Mouse (Mus musculus): ENCODE data around the gene Smim24. TPM values are rescaled to one million over a fixed set of nuclear protein-coding genes. Genes with fewer than 3 reads are reported as not detected.

Gene Smim24
- total RNA-seq (2021): 1 to 10 TPM in 1 of 2 experiments, under 1 TPM in 1; 0.89 to 1.5 TPM

DNA sequence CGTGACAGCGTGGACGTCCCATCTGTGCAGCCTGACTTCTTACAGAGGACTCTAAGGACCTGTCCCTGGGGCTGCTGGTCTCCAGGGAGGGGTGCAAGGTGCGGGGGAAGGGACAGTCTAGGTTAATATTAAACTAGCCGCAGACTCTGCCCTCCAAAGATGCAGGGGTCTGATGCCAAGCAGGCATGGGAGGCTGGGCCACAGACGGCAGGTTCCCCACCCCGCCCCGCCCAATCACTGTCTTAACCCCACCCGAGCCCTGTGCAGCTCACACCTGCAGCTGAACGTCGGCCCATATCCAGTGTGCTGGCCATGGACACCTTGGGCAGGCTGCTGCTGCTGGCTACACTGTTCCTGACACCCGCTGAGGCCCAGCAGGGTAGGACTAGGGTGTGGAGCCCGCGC, at the start of gene Smim24:
Gene Smim24 (plus strand): TSS at position 271 of the 405 bp plus-strand sequence.
- DNase-seq (ENCODE audit: low spot score in 2 of 2): no peak
- intact Hi-C loops (cut with DNase I): no loop called here

DNA sequence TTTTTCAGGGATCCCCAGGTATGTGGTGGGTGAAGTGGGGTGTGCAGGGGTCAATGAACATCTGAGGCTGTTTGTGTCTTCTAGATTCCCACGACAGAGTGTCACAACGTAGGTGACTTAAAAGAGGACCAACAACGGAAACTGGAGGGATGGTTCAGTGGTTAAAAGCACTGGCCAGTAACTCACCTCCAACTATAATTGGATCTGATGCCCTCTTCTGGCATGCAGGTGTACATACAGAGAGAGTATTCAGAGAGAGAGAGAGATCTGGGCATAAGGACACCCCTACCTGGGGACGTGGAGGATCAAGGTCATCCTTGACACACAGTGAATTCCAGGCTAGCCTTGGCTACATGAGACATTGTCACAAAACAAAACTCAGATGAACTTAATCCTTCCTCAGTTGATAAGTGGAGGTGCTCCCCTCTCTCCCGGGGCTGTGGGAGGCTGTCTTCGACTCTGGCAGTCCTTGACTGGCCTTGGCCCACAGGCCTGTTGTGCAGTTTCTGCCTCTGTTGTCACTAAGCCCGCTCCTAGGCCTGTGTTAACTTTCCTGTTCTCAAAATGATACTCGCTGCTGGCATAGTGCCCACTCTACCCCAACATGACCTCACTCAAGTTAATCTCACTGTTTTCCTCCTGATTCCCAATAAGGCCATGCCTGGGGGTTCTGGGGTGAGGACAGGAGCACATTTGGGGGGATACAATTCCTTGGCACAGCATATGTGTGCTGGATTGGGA, 48.3 kb upstream of the Smim24 start:
- DNase-seq (ENCODE audit: low spot score in 2 of 2): no peak
- intact Hi-C loops (cut with DNase I): loop anchor here (5.0 kb wide), 2 partner anchors 57 to 147 kb away; no protein-coding TSS in a partner anchor

DNA sequence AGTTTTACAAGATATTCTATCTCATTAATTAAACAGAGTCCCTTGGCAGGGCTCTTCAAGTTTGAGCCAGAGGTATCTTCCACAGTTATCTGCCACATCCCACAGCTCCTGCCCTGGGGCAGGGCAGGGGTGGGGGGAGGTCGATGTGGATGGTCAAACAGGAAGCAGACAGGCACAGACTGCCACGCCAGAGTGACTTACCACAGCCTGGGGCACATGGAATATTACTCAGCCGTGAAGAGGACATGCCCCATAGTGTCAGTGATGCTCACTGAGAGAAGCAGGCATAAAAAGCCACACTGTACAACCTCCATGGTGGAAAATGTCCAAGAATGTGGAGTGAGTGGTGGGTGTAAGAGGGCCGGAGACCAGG, 47.7 kb upstream of the Smim24 start:
- intact Hi-C loops (cut with DNase I): loop anchor here (5.0 kb wide), 1 partner anchor 148 kb away; no protein-coding TSS in a partner anchor
- DNase-seq (ENCODE audit: low spot score in 2 of 2): no peak

DNA sequence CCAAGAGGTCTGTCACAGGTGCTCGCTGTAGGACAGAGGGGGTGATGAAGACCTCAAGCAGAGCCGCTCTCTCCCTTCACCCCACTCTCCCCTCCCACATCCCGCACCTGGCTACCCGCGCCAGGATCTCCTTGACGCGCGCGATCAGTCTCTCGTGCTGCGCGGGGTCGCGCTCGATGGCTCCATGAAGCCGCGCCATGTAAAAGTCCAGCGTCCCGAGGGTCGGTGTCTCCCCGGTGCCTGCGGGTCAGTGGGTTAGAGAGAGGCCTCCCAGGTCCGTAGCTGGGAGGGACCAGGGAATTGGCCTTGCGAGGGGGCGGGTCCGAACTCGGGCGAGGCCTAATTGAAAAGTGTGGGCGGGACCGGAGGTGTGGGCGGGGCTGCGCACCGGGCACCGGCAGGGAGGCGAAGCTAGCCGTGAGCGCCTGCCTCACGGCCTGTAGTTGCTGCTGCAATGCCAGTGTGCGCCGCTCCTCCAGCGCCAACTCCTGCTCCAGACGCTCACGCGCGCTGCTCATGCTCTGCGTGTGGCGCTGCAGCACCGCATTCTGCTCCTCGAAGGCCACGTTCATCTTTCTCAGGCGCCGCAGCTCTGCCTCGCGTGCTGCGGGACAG, 46.3 kb upstream of the Smim24 start:
- intact Hi-C loops (cut with DNase I): loop anchor here (5.0 kb wide), 1 partner anchor 149 kb away; no protein-coding TSS in a partner anchor
- DNase-seq (ENCODE audit: low spot score in 2 of 2): peak; percentile 59 to 74

DNA sequence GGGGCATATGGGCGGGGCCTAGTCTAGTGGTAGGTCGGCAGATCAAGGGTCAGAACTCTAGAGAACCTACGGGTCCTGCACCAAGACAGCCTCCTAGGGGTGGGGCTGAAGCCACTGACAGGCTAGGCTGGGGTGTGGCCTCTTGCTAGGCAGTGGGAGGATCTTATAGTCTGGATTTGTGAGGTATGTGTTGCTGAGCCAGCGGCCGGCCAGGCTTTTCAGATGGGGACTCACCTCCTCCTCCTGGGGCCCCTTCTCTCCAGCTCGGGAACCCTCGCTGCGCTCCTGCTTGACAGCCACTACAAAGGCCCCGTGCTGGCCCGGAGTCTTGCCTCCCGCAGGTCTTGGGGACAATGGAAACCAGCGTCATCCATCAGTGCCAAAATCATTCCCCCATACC, 43.7 kb upstream of the Smim24 start:
- intact Hi-C loops (cut with DNase I): loop anchor here (5.0 kb wide), 1 partner anchor 152 kb away; no protein-coding TSS in a partner anchor
- no peak for DNase-seq (ENCODE audit: low spot score in 2 of 2)

DNA sequence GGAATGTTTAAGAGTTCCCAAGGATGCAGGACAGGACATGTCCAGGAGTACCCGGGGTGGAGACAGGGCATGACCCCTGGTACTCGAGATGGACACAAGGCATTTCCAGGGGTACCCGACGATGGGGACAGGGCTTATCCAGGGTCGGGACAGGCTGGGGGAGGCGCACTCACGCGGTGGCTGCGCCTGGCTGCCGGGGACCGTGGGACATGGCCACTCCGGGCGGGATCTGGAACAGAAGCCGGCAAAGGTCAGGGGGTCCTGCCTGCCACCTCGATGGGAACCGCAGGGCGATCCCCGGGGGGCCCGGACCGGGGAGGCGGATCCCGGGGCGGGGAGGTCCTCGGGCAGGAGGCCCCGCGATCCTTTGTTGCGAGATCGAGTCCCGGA, 42.9 kb upstream of the Smim24 start:
- intact Hi-C loops (cut with DNase I): loop anchor here (2.0 to 5.0 kb wide), 2 partner anchors 59 to 153 kb away; partner anchors contain the start of gene Tjp3
- no peak for DNase-seq (ENCODE audit: low spot score in 2 of 2)

DNA sequence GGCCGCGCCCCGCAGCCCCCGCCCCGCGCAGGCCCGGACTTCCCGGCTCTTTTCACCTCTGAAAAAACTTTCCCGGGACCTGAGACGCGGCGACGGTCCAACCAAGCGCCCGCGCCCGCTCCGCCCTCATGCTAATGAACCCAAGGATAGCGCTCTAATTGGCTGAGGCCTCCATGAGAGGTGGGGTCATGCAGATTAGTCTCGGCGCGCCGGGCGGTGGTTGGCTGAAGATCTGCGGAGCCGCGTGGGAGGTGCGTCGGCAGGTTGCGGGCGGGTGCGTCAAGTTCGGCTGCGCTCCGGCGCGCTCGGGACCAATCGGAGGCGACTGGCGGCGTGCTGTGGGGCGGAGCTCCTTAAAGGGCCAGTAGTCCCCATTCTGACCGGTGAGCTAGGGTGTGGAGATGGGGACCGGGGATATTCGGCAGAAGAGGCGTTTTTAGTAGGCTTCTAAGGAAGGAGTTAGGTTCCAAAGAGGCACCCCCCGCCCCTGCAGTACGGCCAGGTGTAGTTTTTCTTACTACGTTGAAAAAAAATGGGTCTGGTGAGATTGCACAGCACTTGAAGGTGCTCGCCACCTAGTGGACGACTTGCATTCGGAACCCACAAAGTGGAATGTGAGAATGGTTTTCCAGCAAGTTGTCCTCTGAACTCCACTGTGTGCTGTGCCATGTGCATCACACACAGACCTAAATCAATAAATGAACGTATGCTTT, 42.3 kb upstream of the Smim24 start, which contains the start of gene Hmg20b:
Gene Hmg20b (minus strand): TSS at position 130 of the 713 bp plus-strand sequence.
- intact Hi-C loops (cut with DNase I): loop anchor here (2.0 kb wide), 1 partner anchor 60 kb away; the partner anchor contains the start of gene Tjp3
- DNase-seq (ENCODE audit: low spot score in 2 of 2): peak; percentile 100

DNA sequence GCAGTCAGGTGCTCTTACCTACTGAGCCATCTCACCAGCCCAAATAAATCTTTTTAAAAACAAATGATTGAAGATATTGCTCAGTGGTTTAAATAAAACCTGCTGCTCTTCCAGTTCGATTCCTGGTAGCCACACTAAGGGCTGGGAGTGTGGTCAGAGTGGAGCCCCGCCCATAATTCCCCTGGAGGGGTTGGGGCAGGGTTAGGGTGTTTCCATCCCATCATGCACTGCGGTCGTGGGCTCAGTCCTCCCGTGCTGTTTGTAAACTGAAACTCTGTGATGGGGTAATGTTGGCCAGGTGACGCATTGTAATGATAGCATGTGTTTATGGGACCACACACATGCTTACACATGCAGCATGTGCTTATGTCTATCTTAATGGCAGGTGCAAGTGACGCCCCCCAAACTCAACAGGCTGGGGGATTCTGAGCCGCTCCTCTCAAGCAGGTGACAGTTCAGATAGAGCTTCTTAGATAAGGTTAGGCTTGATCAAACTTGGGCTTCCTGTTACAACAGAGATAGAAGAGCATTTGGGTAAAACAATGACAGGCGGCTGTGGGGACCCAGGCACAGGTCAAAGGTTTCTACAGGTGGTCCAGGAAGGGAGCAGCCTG, 41.1 kb upstream of the Smim24 start:
- DNase-seq (ENCODE audit: low spot score in 2 of 2): no peak
- intact Hi-C loops (cut with DNase I): loop anchor here (2.0 kb wide), 1 partner anchor 61 kb away; the partner anchor contains the start of gene Tjp3

DNA sequence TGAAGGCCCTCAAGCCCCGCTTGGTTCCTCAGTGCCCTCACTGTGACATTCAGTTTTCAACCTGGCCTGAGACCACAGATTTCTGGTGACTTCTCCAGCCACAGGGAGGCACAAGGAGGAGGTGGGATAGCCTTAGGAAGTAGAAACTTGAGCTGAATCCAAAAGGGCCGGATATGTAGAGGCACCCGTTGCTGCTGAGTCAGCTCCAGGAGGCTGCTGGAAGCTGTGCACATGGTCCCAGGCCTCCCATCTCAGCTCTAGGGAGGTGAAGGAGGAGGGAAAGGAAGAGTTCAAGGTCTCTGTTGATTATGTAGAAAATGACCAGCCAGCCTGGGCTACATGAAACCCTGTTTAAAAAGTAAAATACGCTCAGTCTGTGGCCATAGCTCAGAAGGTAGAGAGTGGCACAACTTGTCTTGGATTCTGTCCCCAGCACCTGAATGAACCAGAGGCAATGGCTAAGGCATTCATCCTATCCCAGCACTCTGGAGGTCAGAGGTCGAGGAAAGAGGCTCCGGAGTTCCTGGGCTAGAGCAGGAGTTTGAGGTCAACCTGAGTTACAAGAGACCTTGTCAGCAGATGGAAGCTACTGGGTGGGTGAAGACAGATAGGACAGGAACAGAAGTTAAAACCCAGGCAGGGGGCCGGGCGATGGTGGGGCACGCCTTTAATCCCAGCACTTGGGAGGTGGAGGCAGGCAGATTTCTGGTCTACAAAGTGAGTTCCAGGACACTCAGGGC, 37.9 kb upstream of the Smim24 start:
- DNase-seq (ENCODE audit: low spot score in 2 of 2): no peak
- intact Hi-C loops (cut with DNase I): no loop called here

DNA sequence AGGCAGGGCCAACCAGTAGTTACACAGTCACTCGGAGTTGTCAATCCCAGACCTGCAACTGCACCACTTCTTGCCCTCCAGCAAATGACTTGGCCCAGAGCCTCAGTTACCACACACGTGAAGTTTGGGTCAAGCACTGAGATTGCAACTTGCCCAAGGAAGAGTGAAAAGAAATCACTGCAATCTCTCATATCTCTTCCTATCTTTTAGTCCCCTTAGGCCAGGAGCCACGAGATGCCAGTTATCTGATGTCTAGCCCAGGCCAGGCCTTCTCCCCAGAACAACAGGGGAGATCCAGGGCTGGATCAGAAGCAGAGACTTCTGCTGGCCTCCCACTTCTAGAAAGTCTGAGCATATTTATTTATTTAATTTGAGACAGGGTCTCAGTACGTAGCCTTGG, 37.3 kb upstream of the Smim24 start:
- intact Hi-C loops (cut with DNase I): no loop called here
- DNase-seq (ENCODE audit: low spot score in 2 of 2): no peak

DNA sequence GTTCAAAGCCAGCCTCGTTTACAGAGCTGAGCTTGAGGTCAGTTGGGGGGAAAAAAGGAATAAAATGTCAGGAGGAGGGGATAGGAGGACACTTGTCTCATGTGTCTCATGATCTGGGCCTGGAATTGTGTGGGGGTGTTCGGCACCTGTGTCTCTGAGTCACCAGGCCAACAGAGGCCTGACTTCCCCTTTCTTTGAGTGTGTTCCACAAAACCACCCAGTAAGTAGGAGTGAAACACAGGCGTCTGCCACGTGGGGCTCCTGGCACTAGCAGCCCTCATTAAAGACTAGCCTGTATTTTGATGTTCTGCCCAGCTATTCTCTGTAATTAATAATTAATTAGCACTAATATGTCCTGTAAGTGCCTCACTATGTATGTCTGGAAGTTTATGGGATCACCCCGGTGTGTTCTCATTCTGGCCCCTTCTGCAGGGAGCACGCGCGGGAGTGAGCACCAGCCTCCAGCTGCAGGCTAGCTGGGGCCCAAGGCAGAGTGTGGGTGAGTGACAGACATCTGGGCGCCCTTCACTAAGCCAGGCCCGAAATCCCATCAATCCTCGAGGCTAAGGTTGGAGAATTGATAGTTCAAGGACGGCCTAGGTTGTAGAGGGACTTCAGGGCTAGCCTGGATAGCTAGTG, 36.4 kb upstream of the Smim24 start:
- peak in 1 of 2 experiments; percentile 28 for DNase-seq (ENCODE audit: low spot score in 2 of 2)
- intact Hi-C loops (cut with DNase I): no loop called here

DNA sequence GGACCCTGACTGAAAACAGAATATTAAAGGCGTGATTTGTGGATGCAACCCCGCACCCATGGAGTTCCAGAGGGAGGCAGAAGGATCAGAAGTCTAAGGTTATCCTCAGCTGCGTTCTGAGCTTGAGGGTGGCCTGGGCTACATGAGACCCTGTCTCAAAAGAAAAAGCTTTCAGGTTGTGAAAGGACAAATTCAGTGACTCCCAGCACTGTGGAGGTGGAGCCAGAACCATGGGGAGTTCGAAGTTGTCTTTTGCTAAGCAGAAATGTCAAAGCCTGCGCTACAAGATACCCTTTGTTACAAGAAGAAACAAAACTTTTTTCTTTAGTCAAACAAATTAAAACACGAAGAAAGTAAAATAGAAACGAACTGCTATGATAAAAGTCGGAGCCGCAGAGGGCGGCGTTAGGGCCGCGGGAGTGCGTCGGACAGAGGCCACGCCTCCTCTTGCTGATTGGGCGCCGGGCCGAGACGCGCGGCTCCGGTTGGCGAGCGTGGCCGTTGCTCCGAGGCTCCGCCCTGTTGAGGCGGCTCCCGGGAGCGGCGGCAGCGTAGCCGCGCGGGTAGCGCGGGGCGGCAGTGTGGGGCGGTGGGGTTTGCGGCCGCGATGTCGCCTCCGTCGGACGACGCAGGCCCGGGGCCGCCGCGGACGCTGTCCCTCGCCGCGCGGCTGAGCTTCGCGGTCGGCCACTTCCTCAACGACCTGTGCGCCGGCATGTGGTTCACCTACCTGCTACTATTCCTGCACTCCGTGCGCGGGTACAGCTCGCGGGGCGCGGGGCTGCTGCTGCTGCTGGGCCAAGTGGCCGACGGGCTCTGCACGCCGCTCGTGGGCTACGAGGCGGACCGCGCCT, 35.6 kb upstream of the Smim24 start, which contains the start of gene Mfsd12:
Gene Mfsd12 (plus strand): TSS at position 501 of the 854 bp plus-strand sequence.
- intact Hi-C loops (cut with DNase I): no loop called here
- DNase-seq (ENCODE audit: low spot score in 2 of 2): peak; percentile 91 to 93

DNA sequence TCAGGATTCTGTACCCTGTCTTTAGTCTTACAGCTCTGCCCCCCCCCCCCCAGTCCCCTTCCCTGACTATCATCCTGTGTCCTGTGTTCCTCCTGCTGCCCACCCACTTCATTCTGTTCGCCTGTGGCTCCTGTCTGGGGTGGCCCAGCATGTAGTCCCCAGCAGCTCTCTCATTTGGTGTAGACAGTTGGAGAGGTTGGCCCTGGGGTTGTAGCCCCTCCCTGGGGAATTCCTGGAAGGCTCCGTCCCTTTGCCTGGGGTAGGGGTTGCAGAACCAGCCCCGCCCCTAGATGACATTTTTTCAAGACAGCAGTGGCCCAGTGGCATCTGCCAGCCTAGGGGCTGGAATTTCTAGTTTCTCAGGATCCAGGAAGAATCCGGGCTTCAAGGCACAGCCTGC, 34.6 kb upstream of the Smim24 start:
- no peak for DNase-seq (ENCODE audit: low spot score in 2 of 2)
- intact Hi-C loops (cut with DNase I): no loop called here

DNA sequence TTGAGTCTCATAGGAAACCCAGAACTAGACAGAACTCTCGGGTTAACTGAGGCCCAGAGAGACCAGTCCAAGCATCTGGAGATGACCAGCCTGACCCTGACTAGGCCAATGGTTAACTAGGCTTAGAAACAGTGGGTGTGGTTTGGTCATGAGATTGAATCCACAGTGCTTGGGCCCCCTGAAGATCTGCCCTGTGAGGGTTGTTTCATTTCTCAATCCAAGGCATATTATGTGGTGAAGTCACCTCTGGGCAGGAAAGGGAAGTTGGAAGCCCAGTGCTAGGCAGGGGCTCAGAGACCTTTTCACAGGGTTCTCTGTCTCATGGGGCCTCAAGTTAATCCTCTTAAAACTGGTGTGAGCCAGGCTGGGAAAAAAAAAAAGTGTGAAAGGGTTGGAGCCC, 34.0 kb upstream of the Smim24 start:
- no peak for DNase-seq (ENCODE audit: low spot score in 2 of 2)
- intact Hi-C loops (cut with DNase I): no loop called here

DNA sequence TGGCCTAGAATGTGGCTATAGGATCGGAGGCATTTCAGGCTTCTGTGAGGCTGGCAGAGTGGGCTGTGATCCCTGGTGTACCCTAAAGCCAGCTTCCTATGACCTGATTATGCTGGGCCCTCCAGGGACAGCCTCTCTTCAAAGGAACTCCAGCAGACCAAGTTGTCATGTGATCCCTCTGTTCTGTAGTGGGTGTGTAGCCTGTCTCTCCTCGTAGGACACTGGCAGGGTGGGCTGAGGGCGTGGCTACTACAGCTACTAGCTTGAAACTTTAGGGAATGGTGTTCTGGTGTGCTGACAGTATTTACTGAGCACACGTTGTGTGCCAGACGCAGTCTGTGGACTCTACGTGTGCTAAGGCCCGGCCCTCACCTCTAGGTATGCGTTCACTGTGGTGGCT, 32.1 kb upstream of the Smim24 start:
- intact Hi-C loops (cut with DNase I): no loop called here
- no peak for DNase-seq (ENCODE audit: low spot score in 2 of 2)

DNA sequence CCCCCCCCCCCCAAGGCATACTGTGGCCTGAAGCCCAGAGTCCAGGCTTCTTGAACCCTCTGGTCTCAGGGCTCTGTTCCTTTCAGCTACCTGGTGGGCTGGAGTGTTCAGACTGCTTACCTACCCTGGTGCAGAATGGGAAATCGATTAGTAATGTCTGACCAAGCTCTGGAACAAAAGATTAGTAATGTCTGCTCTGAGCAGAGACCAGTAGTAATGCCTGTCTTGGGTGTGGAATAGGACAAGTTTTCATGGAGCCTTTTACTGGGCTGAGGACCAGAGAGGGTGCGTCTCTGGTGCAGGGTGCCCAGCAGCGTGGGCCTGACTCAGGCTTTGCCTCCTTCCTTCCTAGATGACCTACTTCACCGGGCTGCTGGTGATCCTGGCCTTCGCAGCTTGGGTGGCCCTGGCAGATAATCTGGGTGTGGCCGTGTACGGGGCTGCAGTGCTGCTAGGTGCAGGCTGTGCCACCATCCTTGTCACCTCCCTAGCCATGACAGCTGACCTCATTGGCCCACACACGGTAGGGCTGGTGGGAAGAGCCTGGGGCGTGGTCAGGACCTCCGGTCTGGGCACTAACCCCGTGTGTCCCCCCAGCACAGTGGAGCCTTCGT, 30.4 kb upstream of the Smim24 start:
- intact Hi-C loops (cut with DNase I): no loop called here
- DNase-seq (ENCODE audit: low spot score in 2 of 2): no peak
